Mouse (Mus musculus): Measurements from ENCODE around the gene Tubgcp4. TPM values are rescaled to one million over a fixed set of nuclear protein-coding genes. Genes with fewer than 3 reads are reported as not detected.
A peak's percentile ranks its signal among the peaks of the same experiment; 100 is the strongest.

Tubgcp4 gene
- total RNA-seq, 2 experiments from 2014 or later = 34.8 to 37.8 TPM

- DNase-seq (ENCODE audit: extremely low spot score in 1 of 2, low spot score in 1 of 2) = no peak
Observed at GRCm38 (mm10) chr2:121188530-121188929, 18.1 kb downstream of the Tubgcp4 start.

- DNase-seq (ENCODE audit: extremely low spot score in 1 of 2, low spot score in 1 of 2) = no peak
Observed at GRCm38 (mm10) chr2:121195466-121195865, 25.0 kb downstream of the Tubgcp4 start.

GRCm38 (mm10) chr2:121204276-121204675 lies 33.8 kb downstream of the Tubgcp4 start:
- DNase-seq (ENCODE audit: extremely low spot score in 1 of 2, low spot score in 1 of 2) = no peak

GRCm38 (mm10) chr2:121206541-121206940 lies 36.1 kb downstream of the Tubgcp4 start:
- DNase-seq (ENCODE audit: extremely low spot score in 1 of 2, low spot score in 1 of 2) = no peak

- no peak for DNase-seq (ENCODE audit: extremely low spot score in 1 of 2, low spot score in 1 of 2)
Observed at GRCm38 (mm10) chr2:121214491-121214890, 44.0 kb downstream of the Tubgcp4 start.

- no peak for DNase-seq (ENCODE audit: extremely low spot score in 1 of 2, low spot score in 1 of 2)
Observed at GRCm38 (mm10) chr2:121219177-121219576, 48.7 kb downstream of the Tubgcp4 start.

- no peak for DNase-seq (ENCODE audit: extremely low spot score in 1 of 2, low spot score in 1 of 2)
Observed at GRCm38 (mm10) chr2:121219994-121220393, 49.5 kb downstream of the Tubgcp4 start.

GRCm38 (mm10) chr2:121223010-121223409 lies 52.6 kb downstream of the Tubgcp4 start:
- DNase-seq (ENCODE audit: extremely low spot score in 1 of 2, low spot score in 1 of 2) = peak; percentile 23 to 30

- DNase-seq (ENCODE audit: extremely low spot score in 1 of 2, low spot score in 1 of 2) = no peak
Observed at GRCm38 (mm10) chr2:121228135-121228534, 57.7 kb downstream of the Tubgcp4 start.

GRCm38 (mm10) chr2:121235460-121236072 lies 65.1 kb downstream of the Tubgcp4 start:
- DNase-seq (ENCODE audit: extremely low spot score in 1 of 2, low spot score in 1 of 2) = no peak

GRCm38 (mm10) chr2:121239426-121239825 lies 69.0 kb downstream of the Tubgcp4 start:
- no peak for DNase-seq (ENCODE audit: extremely low spot score in 1 of 2, low spot score in 1 of 2)

GRCm38 (mm10) chr2:121244099-121244498 lies 73.6 kb downstream of the Tubgcp4 start:
- peak in 1 of 2 experiments; percentile 17 for DNase-seq (ENCODE audit: extremely low spot score in 1 of 2, low spot score in 1 of 2)

Other genes starting within 250 kb of the Tubgcp4 start
- gene Ubr1, start 199.9 kb upstream of the Tubgcp4 start, total RNA-seq (2021) = 10 to 100 TPM; 42.0 to 46.7 TPM
- gene Tmem62, start 193.6 kb upstream of the Tubgcp4 start, total RNA-seq (2021) = 10 to 100 TPM; 21.8 to 27.5 TPM
- 10 to 100 TPM; 58.4 to 58.8 TPM for gene Ccndbp1, start 162.3 kb upstream of the Tubgcp4 start, total RNA-seq (2021)
- gene Epb42, start 133.6 kb upstream of the Tubgcp4 start, total RNA-seq (2021) = not detected
- gene Tgm5, start 84.8 kb upstream of the Tubgcp4 start, total RNA-seq (2021) = not detected
- under 1 TPM; 0.15 to 0.16 TPM for gene Tgm7, start 60.9 kb upstream of the Tubgcp4 start, total RNA-seq (2021)
- gene Adal, start 30.2 kb upstream of the Tubgcp4 start, total RNA-seq (2021) = 10 to 100 TPM; 17.9 to 19.6 TPM
- gene Lcmt2, start 30.0 kb upstream of the Tubgcp4 start, total RNA-seq (2021) = 1 to 10 TPM; 7.7 to 9.2 TPM
- 1 to 10 TPM; 6.1 to 6.4 TPM for gene Zscan29, start 471 bp downstream of the Tubgcp4 start, total RNA-seq (2021)
- 100 to 1,000 TPM; 130 to 154 TPM for gene Trp53bp1, start 100.8 kb downstream of the Tubgcp4 start, total RNA-seq (2021)
- 100 to 1,000 TPM; 513 to 580 TPM for gene Map1a, start 118.9 kb downstream of the Tubgcp4 start, total RNA-seq (2021)
- 100 to 1,000 TPM in 1 of 2 experiments, 10 to 100 TPM in 1; 85.1 to 111 TPM for gene Ppip5k1, start 184.7 kb downstream of the Tubgcp4 start, total RNA-seq (2021)
- 100 to 1,000 TPM; 369 to 418 TPM for gene Ckmt1, start 187.1 kb downstream of the Tubgcp4 start, total RNA-seq (2021)
- under 1 TPM; 0.42 to 0.92 TPM for gene Strc, start 216.5 kb downstream of the Tubgcp4 start, total RNA-seq (2021)
- gene Pdia3, start 243.1 kb downstream of the Tubgcp4 start, total RNA-seq (2021) = 100 to 1,000 TPM; 182 to 206 TPM
- 1 to 10 TPM; 3.4 to 5.9 TPM for gene Catsper2, start 243.1 kb downstream of the Tubgcp4 start, total RNA-seq (2021)